Mouse (Mus musculus) cerebellum, adult 2 months (tissue): ENCODE measurements around the gene Gfra1.

Experiments used
- CTCF ChIP-seq: fragments of 200-500 bp; IDR thresholded peaks from 2 replicates; pipeline ENCODE4 v1.5.1; 2011; ENCODE audit warnings: low read depth, mild to moderate bottlenecking, control low read depth, low read length, moderate library complexity, borderline replicate concordance; ENCODE audit not compliant: insufficient read depth
- POLR2A ChIP-seq: fragments of 200-500 bp; IDR thresholded peaks from 2 replicates; pipeline ENCODE4 v1.6.1; 2011; ENCODE audit warnings: low read length, control low read depth, borderline replicate concordance; ENCODE audit not compliant: insufficient read depth

DNA sequence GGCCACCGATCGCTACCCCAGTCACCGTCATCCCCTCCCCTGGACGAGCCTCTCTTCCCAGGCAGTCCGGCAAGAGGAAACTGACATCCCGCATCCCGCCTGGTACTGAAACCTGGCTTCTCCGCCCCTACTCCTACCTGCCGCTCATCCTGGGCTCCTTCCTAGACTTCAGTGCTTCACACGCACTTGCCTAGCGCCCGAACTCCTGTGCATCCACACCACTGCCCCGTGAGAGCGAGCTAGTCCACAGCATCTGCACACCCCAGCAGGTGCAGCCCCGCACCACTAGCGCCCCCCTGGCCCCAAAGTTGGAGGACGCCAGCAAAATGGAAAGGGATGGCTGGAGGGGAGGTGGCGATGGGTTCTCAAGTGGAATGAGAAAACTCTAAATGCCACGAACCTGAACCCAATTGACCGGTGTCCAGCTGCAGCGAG, 631 bp downstream of the Gfra1 start:
- TF ChIP-seq POLR2A = no peak
- no peak for TF ChIP-seq CTCF
